Mouse (Mus musculus): ENCODE results near the gene Unk. TPM values are rescaled to one million over a fixed set of nuclear protein-coding genes. Genes with fewer than 3 reads are reported as not detected.
A peak's percentile ranks its signal among the peaks of the same experiment; 100 is the strongest.

Unk gene
- polyA plus RNA-seq, 1 experiment, result 33.9 TPM

DNA sequence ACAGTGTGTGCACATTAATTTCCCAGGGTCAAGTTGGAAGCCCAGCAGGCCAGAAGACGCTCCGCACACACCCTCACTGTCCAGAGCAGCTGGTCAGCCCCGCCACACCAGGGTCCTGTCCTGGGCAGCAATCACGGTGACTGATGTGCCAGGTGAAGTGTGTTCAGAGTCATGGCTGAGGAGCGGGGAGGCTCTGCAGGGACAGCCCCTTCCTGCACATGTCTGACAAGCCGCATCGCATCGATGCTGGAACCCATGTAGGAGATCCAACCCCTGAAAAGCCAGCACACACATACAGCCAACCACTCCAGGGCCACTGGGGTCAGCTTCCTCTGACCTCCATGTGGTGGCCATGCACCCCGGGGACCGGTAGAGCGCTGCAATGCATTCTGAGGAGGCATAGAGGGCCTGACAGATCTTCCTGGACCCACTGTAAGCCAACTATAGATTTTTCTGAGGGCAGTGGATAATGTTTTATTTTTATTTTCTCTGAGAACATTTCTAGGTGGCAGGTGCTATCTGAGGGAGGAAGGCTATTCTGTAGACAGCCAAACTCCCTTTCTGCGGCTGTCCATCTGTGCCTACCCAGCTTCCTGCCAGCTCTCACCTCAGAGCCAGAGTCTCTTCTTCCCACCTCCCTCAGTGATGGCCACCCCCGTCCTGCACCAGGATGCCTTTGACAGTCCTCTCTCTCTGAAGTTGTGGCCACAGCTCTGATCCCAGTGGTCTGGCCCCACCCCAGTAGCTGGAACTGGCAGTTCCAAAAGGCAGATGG lies 31.7 kb downstream of the Unk start:
- TF ChIP-seq POLR2A (IDR thresholded peaks at IDR 0.05; ENCODE audit: insufficient read depth, low read length) (no peak), CTCF (IDR thresholded peaks at IDR 0.05; ENCODE audit: low read depth, low read length) (no peak), EP300 (IDR thresholded peaks at IDR 0.05; ENCODE audit: insufficient read depth, low read depth, low read length) (no peak)
- Histone ChIP-seq H3K4me1 (ENCODE audit: control insufficient read depth, insufficient read depth, low read length) (no peaks in the 10 kb centered on the region), H3K9me3 (replicated peaks; ENCODE audit: control insufficient read depth, insufficient read depth, low read length, poor library complexity, severe bottlenecking) (no peaks in the 10 kb centered on the region), H3K27me3 (ENCODE audit: control insufficient read depth, insufficient read depth, low read length, poor library complexity, severe bottlenecking) (no peaks in the 10 kb centered on the region), H3K4me3 (ENCODE audit: low read depth, low read length) (no peak overlapping the region), H3K9ac (ENCODE audit: low read depth, poor library complexity, severe bottlenecking) (no peak overlapping the region), H3K36me3 (ENCODE audit: control insufficient read depth, insufficient read depth, low read length, poor library complexity, severe bottlenecking) (peaks cover 5% of the 10 kb centered on the region), H3K27ac (ENCODE audit: insufficient read depth, low read length) (no peak overlapping the region)

DNA sequence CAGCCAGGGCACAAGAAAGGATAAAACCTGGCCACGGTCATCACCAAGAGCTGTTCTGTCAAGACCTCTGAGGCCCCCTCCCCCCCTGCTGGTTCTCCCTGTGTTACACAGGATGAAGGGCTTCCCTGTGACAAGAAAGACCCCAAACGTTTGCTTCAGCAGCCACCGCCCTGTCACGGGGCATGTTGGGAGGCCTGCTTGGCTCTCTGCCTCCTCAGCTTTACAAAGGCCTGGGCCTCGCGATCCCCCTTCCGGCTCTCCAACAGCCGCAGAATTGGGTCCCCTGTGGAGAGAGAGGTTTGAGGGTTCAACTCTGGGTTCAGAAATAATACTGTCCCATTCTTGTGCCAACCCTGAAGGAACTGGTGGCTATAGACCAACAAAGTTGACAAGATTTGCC lies 32.4 kb downstream of the Unk start:
- Histone ChIP-seq H3K4me1 (ENCODE audit: control insufficient read depth, insufficient read depth, low read length) (no peaks in the 10 kb centered on the region), H3K9me3 (replicated peaks; ENCODE audit: control insufficient read depth, insufficient read depth, low read length, poor library complexity, severe bottlenecking) (no peaks in the 10 kb centered on the region), H3K27ac (ENCODE audit: insufficient read depth, low read length) (no peak overlapping the region), H3K9ac (ENCODE audit: low read depth, poor library complexity, severe bottlenecking) (no peak overlapping the region), H3K4me3 (ENCODE audit: low read depth, low read length) (no peak overlapping the region), H3K36me3 (ENCODE audit: control insufficient read depth, insufficient read depth, low read length, poor library complexity, severe bottlenecking) (peaks cover 4% of the 10 kb centered on the region), H3K27me3 (ENCODE audit: control insufficient read depth, insufficient read depth, low read length, poor library complexity, severe bottlenecking) (no peaks in the 10 kb centered on the region)
- TF ChIP-seq EP300 (IDR thresholded peaks at IDR 0.05; ENCODE audit: insufficient read depth, low read depth, low read length) (no peak), POLR2A (IDR thresholded peaks at IDR 0.05; ENCODE audit: insufficient read depth, low read length) (no peak), CTCF (IDR thresholded peaks at IDR 0.05; ENCODE audit: low read depth, low read length) (no peak)

GRCm38 (mm10) chr11:116063562-116063961 lies 33.4 kb downstream of the Unk start:
- no peak overlapping the region for H3K4me3 ChIP-seq (ENCODE audit: low read depth, low read length)
- H3K9ac ChIP-seq (ENCODE audit: low read depth, poor library complexity, severe bottlenecking), result no peak overlapping the region
- H3K4me1 ChIP-seq (ENCODE audit: control insufficient read depth, insufficient read depth, low read length), result no peaks in the 10 kb centered on the region
- no peaks in the 10 kb centered on the region for H3K36me3 ChIP-seq (ENCODE audit: control insufficient read depth, insufficient read depth, low read length, poor library complexity, severe bottlenecking)
- H3K27me3 ChIP-seq (ENCODE audit: control insufficient read depth, insufficient read depth, low read length, poor library complexity, severe bottlenecking), result no peaks in the 10 kb centered on the region
- no peak overlapping the region for H3K27ac ChIP-seq (ENCODE audit: insufficient read depth, low read length)
- TF ChIP-seq CTCF (IDR thresholded peaks at IDR 0.05; ENCODE audit: low read depth, low read length), result no peak
- no peak for TF ChIP-seq EP300 (IDR thresholded peaks at IDR 0.05; ENCODE audit: insufficient read depth, low read depth, low read length)
- TF ChIP-seq POLR2A (IDR thresholded peaks at IDR 0.05; ENCODE audit: insufficient read depth, low read length), result no peak
- no peaks in the 10 kb centered on the region for H3K9me3 ChIP-seq (replicated peaks; ENCODE audit: control insufficient read depth, insufficient read depth, low read length, poor library complexity, severe bottlenecking)

GRCm38 (mm10) chr11:116064187-116064867 lies 34.2 kb downstream of the Unk start:
- peak overlapping the region; percentile 42 for H3K4me3 ChIP-seq (ENCODE audit: low read depth, low read length)
- H3K27ac ChIP-seq (ENCODE audit: insufficient read depth, low read length), result no peak overlapping the region
- H3K9me3 ChIP-seq (replicated peaks; ENCODE audit: control insufficient read depth, insufficient read depth, low read length, poor library complexity, severe bottlenecking), result no peaks in the 10 kb centered on the region
- TF ChIP-seq CTCF (IDR thresholded peaks at IDR 0.05; ENCODE audit: low read depth, low read length) (no peak), POLR2A (IDR thresholded peaks at IDR 0.05; ENCODE audit: insufficient read depth, low read length) (no peak)
- H3K36me3 ChIP-seq (ENCODE audit: control insufficient read depth, insufficient read depth, low read length, poor library complexity, severe bottlenecking), result no peaks in the 10 kb centered on the region
- no peaks in the 10 kb centered on the region for H3K27me3 ChIP-seq (ENCODE audit: control insufficient read depth, insufficient read depth, low read length, poor library complexity, severe bottlenecking)
- H3K9ac ChIP-seq (ENCODE audit: low read depth, poor library complexity, severe bottlenecking), result peak overlapping the region; percentile 35
- no peaks in the 10 kb centered on the region for H3K4me1 ChIP-seq (ENCODE audit: control insufficient read depth, insufficient read depth, low read length)

DNA sequence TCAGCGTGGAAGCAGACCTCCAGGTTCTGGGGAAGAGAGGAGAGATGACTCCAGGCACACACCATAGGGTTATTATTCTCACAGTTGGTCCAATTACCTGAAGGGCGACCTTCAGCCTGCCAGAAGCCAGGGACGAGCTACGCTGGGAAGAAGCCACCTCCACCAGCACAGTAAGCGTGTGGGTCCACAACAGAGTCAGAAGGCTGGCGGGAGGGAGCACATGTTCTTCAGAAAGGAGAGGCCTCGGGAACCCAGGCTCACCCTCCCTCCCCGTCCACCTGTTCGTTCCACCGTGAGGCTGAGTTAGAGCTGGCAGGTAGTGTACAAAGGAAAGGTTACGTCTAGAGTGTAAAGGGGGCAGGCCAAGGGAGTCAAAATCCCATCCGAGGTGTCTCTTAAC lies 35.2 kb downstream of the Unk start:
- H3K9me3 ChIP-seq (replicated peaks; ENCODE audit: control insufficient read depth, insufficient read depth, low read length, poor library complexity, severe bottlenecking), result no peaks in the 10 kb centered on the region
- H3K27me3 ChIP-seq (ENCODE audit: control insufficient read depth, insufficient read depth, low read length, poor library complexity, severe bottlenecking), result no peaks in the 10 kb centered on the region
- H3K36me3 ChIP-seq (ENCODE audit: control insufficient read depth, insufficient read depth, low read length, poor library complexity, severe bottlenecking), result no peaks in the 10 kb centered on the region
- no peak for TF ChIP-seq POLR2A (IDR thresholded peaks at IDR 0.05; ENCODE audit: insufficient read depth, low read length)
- TF ChIP-seq CTCF (IDR thresholded peaks at IDR 0.05; ENCODE audit: low read depth, low read length), result no peak
- no peak for TF ChIP-seq EP300 (IDR thresholded peaks at IDR 0.05; ENCODE audit: insufficient read depth, low read depth, low read length)
- no peak overlapping the region for H3K4me3 ChIP-seq (ENCODE audit: low read depth, low read length)
- no peaks in the 10 kb centered on the region for H3K4me1 ChIP-seq (ENCODE audit: control insufficient read depth, insufficient read depth, low read length)
- no peak overlapping the region for H3K27ac ChIP-seq (ENCODE audit: insufficient read depth, low read length)
- H3K9ac ChIP-seq (ENCODE audit: low read depth, poor library complexity, severe bottlenecking), result no peak overlapping the region

DNA sequence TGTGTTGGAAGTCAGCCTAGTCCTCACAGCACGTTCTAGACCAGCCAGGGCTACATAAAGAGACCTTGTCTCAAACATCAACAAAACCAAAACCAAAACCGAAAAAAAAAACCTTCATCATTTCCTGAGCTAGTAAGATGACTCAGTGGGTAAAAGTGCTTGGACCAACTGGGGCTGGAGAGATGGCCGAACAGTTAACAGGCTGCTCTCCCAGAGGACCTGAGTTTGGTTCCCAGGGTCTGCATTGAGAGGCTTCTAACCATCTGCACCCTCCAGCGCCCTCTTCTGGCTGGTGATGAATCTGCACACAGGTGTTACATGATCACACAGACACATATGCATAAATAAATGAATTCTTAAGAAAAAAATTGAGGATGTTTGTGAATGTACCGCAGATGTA lies 41.4 kb downstream of the Unk start:
- Histone ChIP-seq H3K27me3 (ENCODE audit: control insufficient read depth, insufficient read depth, low read length, poor library complexity, severe bottlenecking) (no peaks in the 10 kb centered on the region), H3K9me3 (replicated peaks; ENCODE audit: control insufficient read depth, insufficient read depth, low read length, poor library complexity, severe bottlenecking) (no peaks in the 10 kb centered on the region), H3K9ac (ENCODE audit: low read depth, poor library complexity, severe bottlenecking) (no peak overlapping the region), H3K4me1 (ENCODE audit: control insufficient read depth, insufficient read depth, low read length) (no peaks in the 10 kb centered on the region), H3K27ac (ENCODE audit: insufficient read depth, low read length) (no peak overlapping the region), H3K36me3 (ENCODE audit: control insufficient read depth, insufficient read depth, low read length, poor library complexity, severe bottlenecking) (no peaks in the 10 kb centered on the region), H3K4me3 (ENCODE audit: low read depth, low read length) (no peak overlapping the region)
- TF ChIP-seq POLR2A (IDR thresholded peaks at IDR 0.05; ENCODE audit: insufficient read depth, low read length) (no peak), EP300 (IDR thresholded peaks at IDR 0.05; ENCODE audit: insufficient read depth, low read depth, low read length) (no peak), CTCF (IDR thresholded peaks at IDR 0.05; ENCODE audit: low read depth, low read length) (peak; percentile 61)
